10 mouse cellular contexts compared by ENCODE assay signal in genomic region chr6:97535763-97536445, GRCm38 (mm10).
DNase-seq lines count a peak whose midpoint lies in the region; ATAC-seq and TF ChIP-seq lines count a peak whose summit lies in the region.
"Had no signal": no experiment of that assay in that cellular context is flagged by ENCODE, and none has a peak within 500 bp of the region (broad histone marks: within the 10 kb centered on the region; RNA-seq: fewer than 3 reads in every experiment).

No protein-coding gene starts in this region.

- no peaks in the 10 kb centered on the region for H3K9me3 ChIP-seq in hindbrain, embryonic 13.5 days
- no peaks in the 10 kb centered on the region; the same call in 1 of the 2 replicates for H3K9me3 ChIP-seq in midbrain, embryonic 16.5 days (replicated peaks; ENCODE audit: control insufficient read depth, low read length, poor library complexity, severe bottlenecking)
- H3K9me3 ChIP-seq in kidney, embryonic 15.5 days (replicated peaks) = no peaks in the 10 kb centered on the region
- H3K9me3 ChIP-seq: intestine, embryonic 15.5 days had no signal

- H3K4me2 ChIP-seq in hindbrain, embryonic 13.5 days = no peak overlapping the region
- H3K4me2 ChIP-seq in midbrain, embryonic 16.5 days (ENCODE audit: low read length) = no peak overlapping the region
- no peak overlapping the region for H3K4me2 ChIP-seq in kidney, embryonic 15.5 days
- H3K4me2 ChIP-seq: intestine, embryonic 15.5 days had no signal

- DNase-seq in heart, postnatal 10 days = peak; percentile 20 to 46
- no peak for DNase-seq in heart, adult 8-10 months (ENCODE audit: low spot score)
- DNase-seq in cerebellum, adult 2 months = peak; percentile 60 to 72
- no peak for DNase-seq in c-Kit-positive CD71-positive TER-119-positive erythroid progenitor cells, embryonic 14.5 days (ENCODE audit: low spot score)
- DNase-seq in thymus, postnatal 36 days = no peak
- DNase-seq: adrenal gland, postnatal 14 days had no signal

- no peak overlapping the region for H3K4me3 ChIP-seq in cerebellum, adult 2 months (replicated peaks; ENCODE audit: insufficient read depth, low read depth, low read length)
- H3K4me3 ChIP-seq in hindbrain, embryonic 13.5 days = no peak overlapping the region
- no peak overlapping the region for H3K4me3 ChIP-seq in midbrain, embryonic 16.5 days (ENCODE audit: low read depth, low read length)
- H3K4me3 ChIP-seq in kidney, embryonic 15.5 days (replicated peaks) = no peak overlapping the region
- H3K4me3 ChIP-seq: intestine, embryonic 15.5 days had no signal

- H3K27ac ChIP-seq in cerebellum, adult 2 months (ENCODE audit: insufficient read depth, low read length) = no peak overlapping the region
- peak overlapping the region; percentile 70 for H3K27ac ChIP-seq in hindbrain, embryonic 13.5 days
- H3K27ac ChIP-seq in midbrain, embryonic 16.5 days (ENCODE audit: low read length) = peak overlapping the region; percentile 24; the same call in 1 of the 2 replicates
- H3K27ac ChIP-seq in kidney, embryonic 15.5 days = no peak overlapping the region
- H3K27ac ChIP-seq: intestine, embryonic 15.5 days had no signal

- intact Hi-C loops in heart, postnatal 10 days (cut with DNase I) = loop anchor here (5.0 kb wide), 1 partner anchor 81 kb away; the partner anchor contains the start of gene Frmd4b

- TF ChIP-seq CTCF in cerebellum, adult 2 months (IDR thresholded peaks at IDR 0.05; ENCODE audit: borderline replicate concordance, insufficient read depth, low read depth, low read length) = no peak

- H3K36me3 ChIP-seq in hindbrain, embryonic 13.5 days = no peaks in the 10 kb centered on the region
- no peaks in the 10 kb centered on the region for H3K36me3 ChIP-seq in midbrain, embryonic 16.5 days (ENCODE audit: control insufficient read depth, insufficient read depth, low read length)
- no peaks in the 10 kb centered on the region for H3K36me3 ChIP-seq in kidney, embryonic 15.5 days
- H3K36me3 ChIP-seq: intestine, embryonic 15.5 days had no signal

- TF ChIP-seq POLR2A in cerebellum, adult 2 months (IDR thresholded peaks at IDR 0.05; ENCODE audit: borderline replicate concordance, insufficient read depth, low read length) = no peak

- H3K27me3 ChIP-seq in cerebellum, adult 2 months (ENCODE audit: control insufficient read depth, insufficient read depth, low read length) = no peaks in the 10 kb centered on the region
- H3K27me3 ChIP-seq in hindbrain, embryonic 13.5 days = no peaks in the 10 kb centered on the region
- H3K27me3 ChIP-seq in midbrain, embryonic 16.5 days (ENCODE audit: control insufficient read depth, insufficient read depth, low read depth, low read length) = no peaks in the 10 kb centered on the region
- H3K27me3 ChIP-seq in kidney, embryonic 15.5 days = no peaks in the 10 kb centered on the region
- H3K27me3 ChIP-seq: intestine, embryonic 15.5 days had no signal

- no peak overlapping the region for H3K9ac ChIP-seq in hindbrain, embryonic 13.5 days
- no peak overlapping the region for H3K9ac ChIP-seq in midbrain, embryonic 16.5 days (ENCODE audit: low read depth, low read length)
- H3K9ac ChIP-seq in kidney, embryonic 15.5 days = no peak overlapping the region
- H3K9ac ChIP-seq: intestine, embryonic 15.5 days had no signal

- no peaks in the 10 kb centered on the region for H3K4me1 ChIP-seq in cerebellum, adult 2 months (ENCODE audit: control insufficient read depth, insufficient read depth, low read length)
- H3K4me1 ChIP-seq in hindbrain, embryonic 13.5 days (replicated peaks) = peaks cover 10% of the 10 kb centered on the region
- no peaks in the 10 kb centered on the region for H3K4me1 ChIP-seq in midbrain, embryonic 16.5 days (ENCODE audit: control insufficient read depth, insufficient read depth, low read length)
- no peaks in the 10 kb centered on the region for H3K4me1 ChIP-seq in kidney, embryonic 15.5 days
- H3K4me1 ChIP-seq: intestine, embryonic 15.5 days had no signal

- peak; percentile 63; the same call in 1 of the 2 replicates for ATAC-seq in hindbrain, embryonic 13.5 days (ENCODE audit: low FRiP score)
- ATAC-seq in midbrain, embryonic 16.5 days = no peak; the same call in 1 of the 2 replicates
- ATAC-seq in kidney, embryonic 15.5 days (replicated peaks; ENCODE audit: low FRiP score) = no peak
- ATAC-seq: intestine, embryonic 15.5 days had no signal

- 41% methylated on average over 9 of the region's 9 CpGs for WGBS in cerebellum, adult 2 months
- 59% methylated on average over 9 of the region's 9 CpGs for WGBS in hindbrain, embryonic 13.5 days
- 59% methylated on average over 9 of the region's 9 CpGs for WGBS in midbrain, embryonic 16.5 days
- 90% methylated on average over 9 of the region's 9 CpGs for WGBS in kidney, embryonic 15.5 days

Comparison
In these comparisons a context has a peak if more than half of its experiments do, and no peak if none do; other contexts are left out.
1. DNase-seq: peak in heart, postnatal 10 days (2 of 2) and cerebellum, adult 2 months (2 of 2); none in heart, adult 8-10 months (single experiment), c-Kit-positive CD71-positive TER-119-positive erythroid progenitor cells, embryonic 14.5 days (single experiment) and thymus, postnatal 36 days (0 of 2).
2. H3K27ac ChIP-seq: peak in hindbrain, embryonic 13.5 days (single experiment) and midbrain, embryonic 16.5 days (single experiment); none in cerebellum, adult 2 months (single experiment) and kidney, embryonic 15.5 days (single experiment).